ENCODE assay signal across 8 mouse cellular contexts in genomic region chr4:32983176-32984155, GRCm38 (mm10). TPM values are rescaled to one million over a fixed set of nuclear protein-coding genes. Genes with fewer than 3 reads are reported as not detected.
DNase-seq lines count a peak whose midpoint lies in the region; ATAC-seq lines count a peak whose summit lies in the region.

No protein-coding gene starts in this region.

- H3K36me3 ChIP-seq in hindbrain, embryonic 15.5 days, result no peaks in the 10 kb centered on the region

- H3K27me3 ChIP-seq in hindbrain, embryonic 15.5 days, result no peaks in the 10 kb centered on the region

- H3K9ac ChIP-seq in hindbrain, embryonic 15.5 days, result peak overlapping the region; percentile 92

- peak; percentile 33 for DNase-seq in R1 (ENCODE audit: low read depth, low spot score)
- DNase-seq in cerebellum, postnatal 25 days, result peak; percentile 85 to 86
- peak; percentile 72 for DNase-seq in gastrocnemius, adult 18-20 months (ENCODE audit: low spot score)
- peak; percentile 61 to 67 for DNase-seq in left cerebral cortex, adult 18-20 months (ENCODE audit: low spot score in 2 of 2)
- peak; percentile 51 for DNase-seq in lung, postnatal 36 days
- DNase-seq in retina, postnatal 7 days (ENCODE audit: low read depth, low spot score), result peak; percentile 52
- peak; percentile 58 for DNase-seq in urinary bladder, postnatal 14 days (ENCODE audit: low spot score)

- peak overlapping the region; percentile 88 for H3K4me3 ChIP-seq in hindbrain, embryonic 15.5 days

- no peaks in the 10 kb centered on the region for H3K9me3 ChIP-seq in hindbrain, embryonic 15.5 days

- peaks cover 34% of the 10 kb centered on the region for H3K4me1 ChIP-seq in hindbrain, embryonic 15.5 days (replicated peaks)

- H3K4me2 ChIP-seq in hindbrain, embryonic 15.5 days, result peak overlapping the region; percentile 82

- peak overlapping the region; percentile 89 for H3K27ac ChIP-seq in hindbrain, embryonic 15.5 days (replicated peaks)

- peak; percentile 79 for ATAC-seq in hindbrain, embryonic 15.5 days (ENCODE audit: low FRiP score, low read depth)

- under 1% methylated on average over 64 of the region's 94 CpGs for WGBS in hindbrain, embryonic 15.5 days

RNA-seq across cellular contexts. Expression of gene Rragd, which starts 0.6 kb away (rescaled TPM):
- 100 to 1,000 TPM; 174 to 189 TPM for total RNA-seq in gastrocnemius, adult 18-20 months (2021)
- polyA plus RNA-seq in hindbrain, embryonic 15.5 days (2015; fragmentation: Nextera tagmentation; extraction: Ambion mirVana), result 32.5 and 37.1 TPM in 2 replicates
- total RNA-seq in left cerebral cortex, adult 18-20 months (2021), result 10 to 100 TPM; 94.8 to 95.0 TPM

RNA-seq across cellular contexts. Expression of gene Ankrd6, which starts 32.8 kb away (rescaled TPM):
- total RNA-seq in gastrocnemius, adult 18-20 months (2021), result 1 to 10 TPM; 3.0 to 6.9 TPM
- 23.4 and 26.9 TPM in 2 replicates for polyA plus RNA-seq in hindbrain, embryonic 15.5 days (2015; fragmentation: Nextera tagmentation; extraction: Ambion mirVana)
- total RNA-seq in left cerebral cortex, adult 18-20 months (2021), result 10 to 100 TPM; 55.8 to 59.2 TPM

RNA-seq across cellular contexts. Expression of gene Ube2j1, which starts 47.8 kb away (rescaled TPM):
- 10 to 100 TPM; 47.3 to 49.3 TPM for total RNA-seq in gastrocnemius, adult 18-20 months (2021)
- 67.8 and 71.3 TPM in 2 replicates for polyA plus RNA-seq in hindbrain, embryonic 15.5 days (2015; fragmentation: Nextera tagmentation; extraction: Ambion mirVana)
- total RNA-seq in left cerebral cortex, adult 18-20 months (2021), result 100 to 1,000 TPM; 110 to 117 TPM

Comparison
In these comparisons a context has a peak if more than half of its experiments do, and no peak if none do; other contexts are left out.
1. Peak in every context shown above with its lines: DNase-seq, ATAC-seq, H3K4me3 ChIP-seq and H3K27ac ChIP-seq.
2. DNase-seq: peak in every context shown above with its lines; median percentile 86 in cerebellum, postnatal 25 days; 72 in gastrocnemius, adult 18-20 months; 64 in left cerebral cortex, adult 18-20 months; 58 in urinary bladder, postnatal 14 days; 52 in retina, postnatal 7 days; 51 in lung, postnatal 36 days; 33 in R1.
3. RNA of gene Ankrd6, which starts 32.8 kb away (total RNA-seq): 55.8 to 59.2 TPM in left cerebral cortex, adult 18-20 months; 3.0 to 6.9 TPM in gastrocnemius, adult 18-20 months; every median in the first group is over 4 times any median in the second.